Mouse (Mus musculus): ENCODE data around the gene Tmem176a. TPM values are rescaled to one million over a fixed set of nuclear protein-coding genes. Genes with fewer than 3 reads are reported as not detected.
"Not testable (repeated sequence)": the region's sequence is repeated elsewhere in the genome, so short reads cannot be mapped to it uniquely, and the experiment has no call there.

The Tmem176a gene
- 10 to 100 TPM; 18.9 to 30.2 TPM for total RNA-seq (2021)
- long read RNA-seq, experiment 1, transcript Tmem176a-201 (7 exons, 1,540 nt) = major isoform, 19 of 21 reads
- long read RNA-seq, experiment 1, partial matches to known transcripts = 1 of 21 reads
- long read RNA-seq, experiment 1, other reads (novel, unspliced or antisense) = 1 of 21 reads
- long read RNA-seq, experiment 2, transcript Tmem176a-201 (7 exons, 1,540 nt) = major isoform, 18 of 20 reads
- long read RNA-seq, experiment 2, partial matches to known transcripts = 0 of 20 reads
- long read RNA-seq, experiment 2, other reads (novel, unspliced or antisense) = 2 of 20 reads

- peak in 1 of 2 experiments; percentile 47 for DNase-seq (ENCODE audit: low spot score in 2 of 2)
Observed at GRCm38 (mm10) chr6:48840371-48840969, at the start of gene Tmem176a. TSS of gene Tmem176a (plus strand) at chr6:48840919.

- DNase-seq (ENCODE audit: low spot score in 2 of 2) = no peak
Observed at GRCm38 (mm10) chr6:48801897-48802296, 38.8 kb upstream of the Tmem176a start.

- no peak for DNase-seq (ENCODE audit: low spot score in 2 of 2)
Observed at GRCm38 (mm10) chr6:48803406-48804051, 37.2 kb upstream of the Tmem176a start.

- no peak for DNase-seq (ENCODE audit: low spot score in 2 of 2)
Observed at GRCm38 (mm10) chr6:48804346-48804745, 36.4 kb upstream of the Tmem176a start.

- DNase-seq (ENCODE audit: low spot score in 2 of 2) = no peak
Observed at GRCm38 (mm10) chr6:48806746-48807145, 34.0 kb upstream of the Tmem176a start.

GRCm38 (mm10) chr6:48809494-48810219 lies 31.1 kb upstream of the Tmem176a start:
- no peak for DNase-seq (ENCODE audit: low spot score in 2 of 2)

- no peak for DNase-seq (ENCODE audit: low spot score in 2 of 2)
Observed at GRCm38 (mm10) chr6:48815013-48815412, 25.7 kb upstream of the Tmem176a start.

GRCm38 (mm10) chr6:48817815-48818214 lies 22.9 kb upstream of the Tmem176a start:
- peak; percentile 51 to 69 for DNase-seq (ENCODE audit: low spot score in 2 of 2)

GRCm38 (mm10) chr6:48821991-48822785 lies 18.5 kb upstream of the Tmem176a start:
- not testable (repeated sequence) for DNase-seq (ENCODE audit: low spot score in 2 of 2)

- no peak for DNase-seq (ENCODE audit: low spot score in 2 of 2)
Observed at GRCm38 (mm10) chr6:48825016-48825415, 15.7 kb upstream of the Tmem176a start.

GRCm38 (mm10) chr6:48828976-48829375 lies 11.7 kb upstream of the Tmem176a start:
- no peak for DNase-seq (ENCODE audit: low spot score in 2 of 2)

GRCm38 (mm10) chr6:48829651-48830050 lies 11.1 kb upstream of the Tmem176a start:
- no peak for DNase-seq (ENCODE audit: low spot score in 2 of 2)

- DNase-seq (ENCODE audit: low spot score in 2 of 2) = no peak
Observed at GRCm38 (mm10) chr6:48830241-48830640, 10.5 kb upstream of the Tmem176a start.

GRCm38 (mm10) chr6:48831141-48831540 lies 9.6 kb upstream of the Tmem176a start:
- DNase-seq (ENCODE audit: low spot score in 2 of 2) = no peak

GRCm38 (mm10) chr6:48832426-48832825 lies 8.3 kb upstream of the Tmem176a start:
- DNase-seq (ENCODE audit: low spot score in 2 of 2) = no peak

- no peak for DNase-seq (ENCODE audit: low spot score in 2 of 2)
Observed at GRCm38 (mm10) chr6:48833515-48833914, 7.2 kb upstream of the Tmem176a start.

- DNase-seq (ENCODE audit: low spot score in 2 of 2) = no peak
Observed at GRCm38 (mm10) chr6:48835241-48835640, 5.5 kb upstream of the Tmem176a start.

- no peak for DNase-seq (ENCODE audit: low spot score in 2 of 2)
Observed at GRCm38 (mm10) chr6:48836146-48836545, 4.6 kb upstream of the Tmem176a start.

- DNase-seq (ENCODE audit: low spot score in 2 of 2) = no peak
Observed at GRCm38 (mm10) chr6:48837516-48837915, 3.2 kb upstream of the Tmem176a start.

- DNase-seq (ENCODE audit: low spot score in 2 of 2) = no peak
Observed at GRCm38 (mm10) chr6:48838321-48839080, 2.2 kb upstream of the Tmem176a start.
